Mouse (Mus musculus): Measurements from ENCODE around the gene Ranbp1.

DNA sequence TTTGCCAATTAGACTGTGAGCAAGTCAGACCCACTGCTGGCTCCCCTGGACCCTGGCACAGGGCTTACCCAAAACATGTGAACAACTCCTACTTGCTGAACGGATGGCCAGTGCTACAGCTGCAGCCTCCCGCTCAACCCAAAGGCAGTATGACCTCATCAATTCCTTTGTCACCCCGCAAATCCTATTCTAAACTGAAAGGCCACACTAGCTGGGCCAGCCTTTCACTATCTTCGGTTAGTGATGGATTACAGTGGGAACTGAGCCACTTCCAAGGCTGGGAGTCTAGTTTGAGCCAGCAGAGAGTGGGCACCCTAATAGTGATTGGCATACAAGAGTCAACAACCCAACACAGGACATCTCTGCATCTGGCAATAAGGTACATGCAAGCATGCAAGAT lies 39.6 kb upstream of the Ranbp1 start:
- TF ChIP-seq EP300 (optimal IDR thresholded peaks at IDR 0.05) (no peak), CTCF (IDR thresholded peaks at IDR 0.05; ENCODE audit: low read depth) (no peak)

Data from stomach, postnatal 0 days (tissue).